Mouse (Mus musculus): ENCODE measurements around the gene Eps8l2.

The Eps8l2 gene

GRCm38 (mm10) chr7:141364349-141365048 is 25.8 kb downstream of the Eps8l2 start:
- no peak for DNase-seq (ENCODE audit: low read depth, low spot score)

GRCm38 (mm10) chr7:141365049-141365445 is 26.4 kb downstream of the Eps8l2 start:
- peak; percentile 91 for DNase-seq (ENCODE audit: low read depth, low spot score)

- DNase-seq (ENCODE audit: low read depth, low spot score), result no peak
These were observed 28.7 kb downstream of the Eps8l2 start for GRCm38 (mm10) chr7:141367358-141367757.

DNA sequence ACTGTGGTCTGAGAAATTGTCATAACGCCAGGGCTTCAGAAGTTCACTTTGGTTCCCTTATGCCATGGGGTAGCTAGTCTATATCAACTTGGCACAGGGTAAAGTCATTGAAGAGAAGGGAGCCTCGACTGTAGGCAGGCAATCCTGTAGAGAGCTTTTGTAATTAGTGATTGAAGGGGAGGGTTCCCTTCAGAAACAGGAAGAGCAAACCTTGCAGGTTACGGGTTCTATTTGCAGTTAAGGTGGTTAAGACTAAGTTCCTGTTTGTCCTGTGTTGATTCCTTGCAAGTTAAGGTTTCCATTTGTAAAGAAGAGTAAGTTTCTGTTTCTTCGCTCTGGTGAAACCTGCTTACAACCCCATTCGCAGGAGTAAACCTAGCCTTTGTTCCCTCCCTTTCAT is 31.2 kb downstream of the Eps8l2 start:
- DNase-seq (ENCODE audit: low read depth, low spot score), result no peak

DNA sequence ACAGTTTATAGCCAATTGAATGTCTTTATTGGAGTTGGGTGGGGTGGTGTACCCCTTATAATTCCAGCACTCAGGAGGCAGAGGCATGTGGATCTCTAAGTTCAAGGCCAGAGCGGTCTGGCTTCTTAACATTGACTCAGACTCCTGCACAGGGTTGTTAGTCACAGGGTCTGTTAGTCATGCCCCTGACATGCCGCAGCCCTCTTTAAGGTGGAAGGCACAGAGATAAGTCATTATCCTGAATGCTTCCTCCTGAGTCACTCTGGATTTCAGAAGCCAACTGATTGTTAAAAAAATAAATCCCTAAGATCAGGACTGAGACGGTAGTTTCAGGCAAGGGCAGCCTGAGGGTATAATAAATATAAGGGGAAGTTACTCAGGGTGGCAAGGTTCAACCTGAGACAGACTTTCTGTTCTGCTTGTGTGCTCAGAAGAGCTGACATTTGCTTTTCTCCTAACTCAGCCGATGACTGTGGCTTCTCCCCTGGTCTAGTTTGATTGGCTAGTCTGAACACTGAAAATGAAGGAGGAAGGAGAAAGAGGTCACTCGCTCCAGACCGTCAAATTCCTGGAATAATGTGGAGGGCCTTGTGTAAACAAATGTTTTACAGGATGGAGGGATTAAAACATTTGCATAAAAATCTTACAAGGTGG is 33.4 kb downstream of the Eps8l2 start:
- peak; percentile 53 for DNase-seq (ENCODE audit: low read depth, low spot score)

- DNase-seq (ENCODE audit: low read depth, low spot score), result no peak
These were observed 34.9 kb downstream of the Eps8l2 start for GRCm38 (mm10) chr7:141373611-141374010.

- no peak for DNase-seq (ENCODE audit: low read depth, low spot score)
These were observed 35.7 kb downstream of the Eps8l2 start for GRCm38 (mm10) chr7:141374399-141374798.

DNA sequence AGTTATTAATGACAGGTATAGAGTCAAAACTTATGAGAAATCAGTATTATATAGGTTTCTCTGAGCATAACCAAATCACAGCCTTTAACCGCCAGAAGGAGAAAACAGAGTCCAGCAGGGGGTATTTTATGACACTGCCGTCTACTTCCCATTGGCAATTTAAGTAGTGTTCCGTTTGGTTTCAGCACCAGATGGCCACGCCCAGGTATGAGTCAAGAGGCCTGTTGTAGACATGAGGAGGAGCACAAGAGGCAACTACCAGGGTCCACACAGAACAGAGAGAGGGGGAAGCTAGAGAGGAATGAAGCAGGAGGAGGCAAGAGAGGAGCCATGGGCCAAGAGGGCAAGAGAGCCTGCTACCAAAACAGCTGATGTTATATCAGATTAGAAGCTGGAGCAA is 40.9 kb downstream of the Eps8l2 start:
- no peak for DNase-seq (ENCODE audit: low read depth, low spot score)

DNA sequence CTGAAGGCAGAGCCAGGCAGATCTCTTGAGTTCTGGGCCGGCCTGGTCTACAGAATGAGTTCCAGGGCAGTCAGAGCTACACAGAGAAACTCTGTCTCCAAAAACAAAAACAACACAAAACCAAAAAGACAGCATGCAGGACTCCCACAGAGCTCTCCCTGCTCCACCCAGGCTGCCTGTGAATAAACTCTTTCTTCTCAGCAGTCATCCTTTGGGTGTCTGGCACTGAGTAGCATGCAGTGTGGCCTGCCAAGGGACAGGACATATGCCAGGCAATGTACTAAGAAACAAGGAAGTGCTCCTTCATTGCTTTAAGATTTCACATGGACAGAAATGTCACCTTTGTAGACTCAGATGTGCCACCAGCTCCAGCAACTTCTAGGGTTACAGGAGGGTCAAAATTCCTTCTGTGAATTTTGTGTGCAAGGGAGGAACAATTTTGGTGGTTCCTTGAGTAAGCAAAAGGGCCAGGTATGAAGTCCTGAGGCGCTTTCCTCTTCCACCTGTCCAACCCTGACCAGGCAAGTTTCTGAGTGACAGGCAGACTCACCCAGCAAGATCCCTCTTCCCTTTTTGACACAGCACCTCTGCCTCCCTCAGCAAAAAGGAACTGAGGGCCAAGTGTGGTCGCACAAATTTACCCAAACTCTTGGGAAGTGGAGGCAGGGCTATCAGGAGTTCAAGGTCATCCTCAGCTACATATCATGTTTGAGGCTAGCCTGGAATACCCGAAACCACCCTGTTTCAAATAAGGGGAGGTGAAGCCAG is 42.6 kb downstream of the Eps8l2 start:
- peak; percentile 85 for DNase-seq (ENCODE audit: low read depth, low spot score)

DNA sequence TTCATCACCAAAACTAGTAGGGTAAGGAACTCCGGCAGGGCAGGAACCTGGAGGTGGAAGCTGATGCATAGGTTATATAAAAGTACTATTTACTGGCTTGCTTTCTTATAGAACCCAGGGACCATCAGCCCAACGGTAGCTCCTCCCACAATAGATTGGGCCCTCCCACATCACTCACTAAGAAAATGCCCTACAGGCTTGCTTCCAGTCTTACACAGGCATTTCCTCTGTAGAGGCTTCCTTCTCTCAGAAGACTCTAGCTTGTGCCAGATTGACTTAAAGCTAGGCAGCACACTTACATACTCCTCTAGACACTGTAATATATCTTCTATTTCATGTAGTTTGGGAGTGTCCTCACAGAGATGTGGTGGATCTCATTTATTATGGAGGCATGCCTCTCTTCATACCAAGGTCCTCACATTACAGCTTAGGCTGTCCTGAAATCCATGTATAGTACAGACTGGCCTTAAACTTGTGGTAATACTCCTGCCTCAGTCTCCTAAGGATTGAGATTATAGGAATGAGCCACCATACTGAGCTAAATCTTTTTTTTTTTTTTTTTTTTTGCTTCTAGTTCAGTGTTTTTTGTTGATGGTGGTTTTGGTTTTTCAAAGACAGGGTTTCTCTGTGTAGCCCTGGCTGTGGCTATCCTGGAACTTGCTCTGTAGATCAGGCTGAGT is 49.3 kb downstream of the Eps8l2 start:
- no peak for DNase-seq (ENCODE audit: low read depth, low spot score)

- no peak for DNase-seq (ENCODE audit: low read depth, low spot score)
These were observed 49.9 kb downstream of the Eps8l2 start for GRCm38 (mm10) chr7:141388487-141389109.

GRCm38 (mm10) chr7:141390326-141391259 is 51.9 kb downstream of the Eps8l2 start:
- no peak for DNase-seq (ENCODE audit: low read depth, low spot score)

DNA sequence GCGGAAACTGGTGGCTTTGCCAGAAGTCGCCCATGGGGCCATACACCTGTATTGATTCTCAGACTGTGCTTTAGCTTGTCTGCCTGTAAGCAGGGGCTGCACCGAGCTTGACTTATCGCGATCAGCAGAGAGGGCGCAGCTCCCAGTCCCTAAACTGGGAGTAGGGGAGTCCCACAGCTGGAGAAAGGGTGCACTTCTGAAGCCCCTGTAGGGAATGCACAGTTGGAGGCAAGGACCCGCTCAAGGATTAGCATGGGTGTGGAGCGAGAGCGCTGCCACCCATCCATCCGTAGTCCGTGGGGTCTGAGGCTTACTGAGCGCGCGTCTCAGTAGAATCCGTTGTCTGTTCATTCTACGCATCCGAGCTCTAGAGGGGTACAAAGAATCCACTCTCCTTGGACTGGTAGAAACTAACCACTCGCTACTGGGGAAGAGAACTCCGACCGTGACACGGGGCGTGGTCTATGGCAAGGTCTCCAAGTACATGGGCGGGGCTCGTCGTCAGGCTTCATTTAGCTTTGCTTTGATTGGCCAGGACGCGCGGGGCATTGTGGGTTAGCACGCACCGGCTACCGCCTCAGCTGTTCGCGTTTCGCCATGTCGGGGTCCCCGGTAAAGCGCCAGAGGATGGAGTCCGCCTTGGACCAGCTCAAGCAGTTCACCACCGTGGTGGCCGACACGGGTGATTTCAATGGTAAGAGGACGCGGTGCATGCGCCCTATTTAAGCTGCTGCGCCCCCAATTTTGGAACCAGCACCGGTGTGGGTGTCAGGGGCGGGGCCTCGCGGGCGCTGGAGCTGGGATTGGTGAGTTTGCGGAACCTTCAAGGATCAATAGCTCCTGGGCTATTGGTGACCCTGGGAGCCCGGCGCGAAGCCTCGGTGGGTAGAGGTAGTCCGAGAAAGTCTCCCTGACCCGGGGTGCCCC is 53.2 kb downstream of the Eps8l2 start, which contains the start of gene Taldo1:
Taldo1 (plus strand) TSS at position 575 of the 927 bp plus-strand sequence.
- DNase-seq (ENCODE audit: low read depth, low spot score), result peak; percentile 97

GRCm38 (mm10) chr7:141392552-141393222 is 54.0 kb downstream of the Eps8l2 start:
- peak; percentile 35 for DNase-seq (ENCODE audit: low read depth, low spot score)

- no peak for DNase-seq (ENCODE audit: low read depth, low spot score)
These were observed 55.5 kb downstream of the Eps8l2 start for GRCm38 (mm10) chr7:141394158-141394557.

DNA sequence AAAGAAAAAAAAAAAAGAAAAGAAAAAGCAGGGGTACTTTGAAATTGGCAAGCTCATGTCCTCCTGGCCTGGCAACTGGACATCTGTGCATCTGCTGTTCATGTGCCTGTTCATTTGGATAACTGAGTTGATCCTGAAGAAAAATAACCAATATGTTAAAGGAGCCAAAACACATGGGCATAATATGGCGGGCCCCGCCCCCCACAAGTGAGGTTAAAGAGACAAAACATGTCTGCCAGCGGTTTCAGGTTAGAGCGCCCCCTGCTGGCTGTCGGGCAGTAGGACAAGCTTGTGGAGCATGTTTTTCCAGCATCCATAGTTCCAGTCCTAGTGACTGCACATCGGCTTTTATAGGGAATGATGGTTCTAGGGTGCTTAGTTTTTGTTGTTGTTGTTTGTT is 56.1 kb downstream of the Eps8l2 start:
- peak; percentile 62 for DNase-seq (ENCODE audit: low read depth, low spot score)

GRCm38 (mm10) chr7:141395348-141395747 is 56.7 kb downstream of the Eps8l2 start:
- no peak for DNase-seq (ENCODE audit: low read depth, low spot score)

- DNase-seq (ENCODE audit: low read depth, low spot score), result peak; percentile 84
These were observed 64.6 kb downstream of the Eps8l2 start for GRCm38 (mm10) chr7:141403305-141403704.

DNA sequence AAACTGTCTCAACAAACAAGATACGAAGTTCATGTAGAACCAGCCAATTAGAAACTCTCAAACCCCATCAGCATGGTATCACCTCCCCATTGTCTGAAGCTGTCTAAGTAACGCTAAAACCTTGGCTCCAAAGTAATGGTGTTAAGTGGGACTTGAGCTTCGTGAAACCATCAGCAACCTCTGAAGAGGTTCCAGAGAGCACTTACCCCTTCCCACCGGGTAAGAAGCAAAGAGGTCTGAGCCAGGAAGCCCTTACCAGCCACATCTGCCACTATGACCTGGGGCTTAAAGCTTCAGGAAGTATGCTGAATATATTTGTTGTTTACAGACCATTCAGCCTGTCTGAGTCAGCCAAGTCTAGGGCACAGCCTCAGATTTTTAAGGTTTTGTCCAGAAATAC is 66.8 kb downstream of the Eps8l2 start:
- no peak for DNase-seq (ENCODE audit: low read depth, low spot score)

Data from brain, adult 2 months (tissue).